Mouse (Mus musculus): ENCODE measurements around the gene Opn1sw. TPM values are rescaled to one million over a fixed set of nuclear protein-coding genes. Genes with fewer than 3 reads are reported as not detected.

Gene Opn1sw
- polyA plus RNA-seq, 1 experiment = not detected

DNA sequence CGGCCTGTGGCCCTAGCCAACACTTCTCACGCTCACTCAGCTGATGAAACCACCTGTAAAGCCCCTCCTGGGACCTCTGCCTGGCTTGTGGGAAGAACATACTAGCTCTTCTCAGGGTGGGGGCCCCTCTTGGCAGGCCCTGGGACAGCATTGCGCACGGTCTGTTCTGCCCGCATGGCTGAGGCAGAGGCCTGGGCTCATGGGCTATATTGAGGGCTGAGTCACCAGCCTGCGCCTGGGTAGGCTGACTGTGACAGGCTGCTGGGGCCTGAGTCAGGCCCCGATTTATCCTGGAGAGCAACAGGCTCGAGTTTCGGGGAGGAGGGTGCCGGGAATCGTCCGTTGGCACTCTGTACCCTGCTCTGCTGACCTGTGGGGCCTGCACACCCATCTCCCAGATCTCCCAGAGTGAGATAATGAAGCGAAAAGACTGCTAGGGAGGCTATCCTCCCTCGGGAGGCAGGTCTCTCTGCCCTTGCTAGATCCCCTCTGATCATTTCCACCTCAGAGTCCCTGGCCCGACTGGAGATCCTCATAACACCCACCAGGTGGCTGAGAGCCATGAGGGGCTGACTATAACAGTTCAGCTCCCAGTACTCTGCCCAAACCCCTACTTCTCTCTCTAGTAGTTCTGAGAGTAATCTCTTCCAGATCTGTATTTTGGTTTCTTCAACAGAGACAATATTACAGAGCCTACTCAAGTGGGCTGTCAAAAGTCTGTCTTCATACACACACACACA, 42.6 kb upstream of the Opn1sw start:
- peaks cover 12% of the 10 kb centered on the region for H3K4me1 ChIP-seq (ENCODE audit: control insufficient read depth, insufficient read depth, low read length)

DNA sequence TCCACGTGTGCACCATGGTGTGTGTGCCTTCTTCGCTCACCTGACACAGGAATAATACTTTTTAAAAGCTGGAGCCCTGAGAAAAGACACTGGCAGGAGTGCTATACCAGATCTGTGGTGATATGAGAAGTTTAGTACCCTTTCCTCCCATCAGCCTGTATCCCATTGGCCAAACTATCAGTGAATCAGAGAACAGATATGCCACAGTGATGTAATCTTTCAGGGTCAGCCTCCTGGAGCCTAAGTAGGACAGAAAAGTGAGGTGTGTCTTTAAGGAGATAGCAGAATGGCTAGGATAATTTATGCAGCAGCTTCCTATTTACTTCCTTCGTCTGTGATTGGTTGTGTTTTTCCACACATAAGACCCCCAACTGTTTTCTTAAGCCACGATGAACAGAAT, 39.9 kb upstream of the Opn1sw start:
- no peak for TF ChIP-seq CTCF (IDR thresholded peaks at IDR 0.05; ENCODE audit: low read depth, low read length)
- no peak for TF ChIP-seq POLR2A (IDR thresholded peaks at IDR 0.05; ENCODE audit: borderline replicate concordance, low read depth, low read length)
- H3K4me1 ChIP-seq (ENCODE audit: control insufficient read depth, insufficient read depth, low read length) = peaks cover 8% of the 10 kb centered on the region
- H3K4me3 ChIP-seq (ENCODE audit: insufficient read depth, low read length) = no peak overlapping the region
- no peak overlapping the region for H3K27ac ChIP-seq (ENCODE audit: insufficient read depth, low read depth, low read length)

More for the DNA sequence above, 42.6 kb upstream of the Opn1sw start:
- Histone ChIP-seq H3K27ac (ENCODE audit: insufficient read depth, low read depth, low read length) (no peak overlapping the region), H3K4me3 (ENCODE audit: insufficient read depth, low read length) (no peak overlapping the region)
- TF ChIP-seq POLR2A (IDR thresholded peaks at IDR 0.05; ENCODE audit: borderline replicate concordance, low read depth, low read length) (no peak), CTCF (IDR thresholded peaks at IDR 0.05; ENCODE audit: low read depth, low read length) (no peak)

DNA sequence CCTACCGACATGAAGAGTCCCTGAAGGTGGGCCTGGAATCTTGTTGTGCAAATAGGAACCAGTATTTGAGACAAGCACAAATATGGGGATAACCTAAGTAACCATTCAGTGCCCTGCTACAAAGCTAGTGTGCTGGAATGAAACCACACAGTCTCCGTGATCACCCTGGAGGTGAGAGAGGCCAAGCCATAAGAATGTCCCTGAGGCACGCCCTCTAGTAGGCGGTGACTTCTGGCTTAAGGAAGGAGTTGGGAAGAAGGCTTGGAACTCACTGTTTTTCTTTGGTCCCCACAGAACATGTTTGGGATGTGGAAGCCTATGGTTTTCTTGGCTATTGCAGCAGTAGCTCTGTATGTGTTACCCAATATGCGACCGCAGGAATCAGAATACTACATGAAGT, 38.1 kb upstream of the Opn1sw start:
- no peak for TF ChIP-seq POLR2A (IDR thresholded peaks at IDR 0.05; ENCODE audit: borderline replicate concordance, low read depth, low read length)
- TF ChIP-seq CTCF (IDR thresholded peaks at IDR 0.05; ENCODE audit: low read depth, low read length) = no peak
- Histone ChIP-seq H3K4me1 (ENCODE audit: control insufficient read depth, insufficient read depth, low read length) (peaks cover 8% of the 10 kb centered on the region), H3K4me3 (ENCODE audit: insufficient read depth, low read length) (no peak overlapping the region), H3K27ac (ENCODE audit: insufficient read depth, low read depth, low read length) (no peak overlapping the region)

DNA sequence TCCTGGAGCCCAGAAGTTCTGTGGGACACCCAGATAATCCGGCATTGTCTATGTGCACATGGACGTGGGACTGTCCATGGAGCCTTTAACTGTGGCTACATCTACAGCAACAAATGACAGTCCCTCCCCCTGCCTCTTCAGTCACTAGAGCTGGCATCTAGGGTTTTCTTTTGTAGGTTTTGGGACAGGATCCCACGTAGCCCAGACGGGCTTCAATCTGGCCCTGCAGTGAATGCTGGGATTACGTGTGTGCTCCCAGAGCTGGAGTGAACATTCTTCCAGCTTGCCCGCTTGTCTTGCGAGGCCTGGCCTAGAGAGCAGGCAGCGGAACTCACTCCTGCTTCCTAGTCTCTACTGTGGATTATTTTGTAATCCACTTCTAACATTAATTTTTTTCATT, 36.9 kb upstream of the Opn1sw start:
- Histone ChIP-seq H3K4me3 (ENCODE audit: insufficient read depth, low read length) (no peak overlapping the region), H3K27ac (ENCODE audit: insufficient read depth, low read depth, low read length) (no peak overlapping the region), H3K4me1 (ENCODE audit: control insufficient read depth, insufficient read depth, low read length) (no peaks in the 10 kb centered on the region)
- no peak for TF ChIP-seq CTCF (IDR thresholded peaks at IDR 0.05; ENCODE audit: low read depth, low read length)

DNA sequence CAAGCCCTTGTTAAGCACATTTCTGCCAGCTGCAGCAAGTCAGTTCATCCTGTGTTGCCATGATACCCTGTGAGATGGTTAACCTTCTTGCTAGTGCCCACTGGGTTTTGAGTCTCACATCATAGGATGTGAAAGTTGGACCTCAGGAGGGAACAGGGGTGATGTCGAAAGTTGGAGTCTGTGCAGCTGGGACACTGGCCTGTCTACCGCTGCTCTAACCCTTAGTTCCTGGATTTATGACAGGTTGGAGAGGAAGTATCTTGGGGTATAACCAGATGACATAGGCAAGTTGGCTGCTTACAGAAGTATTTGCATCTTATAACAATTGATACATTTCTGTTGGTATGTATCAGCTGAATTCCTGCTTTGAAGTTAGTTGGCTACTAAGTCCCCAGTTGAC, 32.3 kb upstream of the Opn1sw start:
- Histone ChIP-seq H3K4me3 (ENCODE audit: insufficient read depth, low read length) (no peak overlapping the region), H3K4me1 (ENCODE audit: control insufficient read depth, insufficient read depth, low read length) (no peaks in the 10 kb centered on the region), H3K27ac (ENCODE audit: insufficient read depth, low read depth, low read length) (no peak overlapping the region)
- no peak for TF ChIP-seq POLR2A (IDR thresholded peaks at IDR 0.05; ENCODE audit: borderline replicate concordance, low read depth, low read length)
- TF ChIP-seq CTCF (IDR thresholded peaks at IDR 0.05; ENCODE audit: low read depth, low read length) = no peak

DNA sequence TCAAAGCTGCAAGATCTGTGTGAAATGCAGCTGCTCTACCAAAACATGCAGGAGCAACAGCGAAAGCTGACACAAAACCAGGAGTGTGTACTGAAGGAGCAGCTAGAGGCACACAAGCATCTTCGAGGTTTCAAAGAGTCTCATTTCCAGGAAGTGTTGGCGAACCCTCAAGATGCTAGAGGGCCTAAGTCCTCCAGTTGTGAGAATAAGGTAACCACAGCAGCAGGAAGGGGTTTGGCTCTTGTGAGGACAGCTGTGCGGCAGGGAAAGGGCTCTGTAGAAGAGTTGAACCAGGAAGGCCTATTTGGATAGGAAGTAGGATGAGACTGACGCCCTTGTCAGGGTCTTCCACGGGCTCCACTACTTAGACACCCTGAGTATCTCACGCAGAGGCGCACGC, 27.2 kb upstream of the Opn1sw start:
- TF ChIP-seq CTCF (IDR thresholded peaks at IDR 0.05; ENCODE audit: low read depth, low read length) = no peak
- no peak for TF ChIP-seq POLR2A (IDR thresholded peaks at IDR 0.05; ENCODE audit: borderline replicate concordance, low read depth, low read length)
- Histone ChIP-seq H3K27ac (ENCODE audit: insufficient read depth, low read depth, low read length) (no peak overlapping the region), H3K4me1 (ENCODE audit: control insufficient read depth, insufficient read depth, low read length) (no peaks in the 10 kb centered on the region), H3K4me3 (ENCODE audit: insufficient read depth, low read length) (no peak overlapping the region)

DNA sequence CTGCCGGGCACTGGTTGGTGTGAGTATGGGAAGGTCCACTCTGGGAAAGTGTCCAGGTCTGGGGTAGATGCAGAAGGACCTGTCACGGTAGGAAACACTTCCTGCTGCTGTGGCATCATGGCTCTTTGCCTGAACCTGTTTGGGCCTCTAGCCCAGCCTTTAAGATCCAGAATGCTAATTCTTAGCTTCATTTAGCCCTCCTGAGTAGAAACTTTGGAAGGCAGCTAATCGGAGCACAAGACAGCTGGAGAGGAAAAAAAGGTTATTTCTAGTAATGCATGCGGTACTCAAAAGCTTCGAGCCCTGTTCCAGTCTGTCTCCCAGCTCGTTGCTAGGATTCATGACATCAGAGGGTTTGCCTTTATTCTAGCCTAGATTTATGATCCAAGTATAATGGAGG, 18.1 kb upstream of the Opn1sw start:
- H3K4me3 ChIP-seq (ENCODE audit: insufficient read depth, low read length) = no peak overlapping the region
- TF ChIP-seq POLR2A (IDR thresholded peaks at IDR 0.05; ENCODE audit: borderline replicate concordance, low read depth, low read length) = no peak
- TF ChIP-seq CTCF (IDR thresholded peaks at IDR 0.05; ENCODE audit: low read depth, low read length) = no peak
- no peak overlapping the region for H3K27ac ChIP-seq (ENCODE audit: insufficient read depth, low read depth, low read length)
- H3K4me1 ChIP-seq (ENCODE audit: control insufficient read depth, insufficient read depth, low read length) = no peaks in the 10 kb centered on the region

DNA sequence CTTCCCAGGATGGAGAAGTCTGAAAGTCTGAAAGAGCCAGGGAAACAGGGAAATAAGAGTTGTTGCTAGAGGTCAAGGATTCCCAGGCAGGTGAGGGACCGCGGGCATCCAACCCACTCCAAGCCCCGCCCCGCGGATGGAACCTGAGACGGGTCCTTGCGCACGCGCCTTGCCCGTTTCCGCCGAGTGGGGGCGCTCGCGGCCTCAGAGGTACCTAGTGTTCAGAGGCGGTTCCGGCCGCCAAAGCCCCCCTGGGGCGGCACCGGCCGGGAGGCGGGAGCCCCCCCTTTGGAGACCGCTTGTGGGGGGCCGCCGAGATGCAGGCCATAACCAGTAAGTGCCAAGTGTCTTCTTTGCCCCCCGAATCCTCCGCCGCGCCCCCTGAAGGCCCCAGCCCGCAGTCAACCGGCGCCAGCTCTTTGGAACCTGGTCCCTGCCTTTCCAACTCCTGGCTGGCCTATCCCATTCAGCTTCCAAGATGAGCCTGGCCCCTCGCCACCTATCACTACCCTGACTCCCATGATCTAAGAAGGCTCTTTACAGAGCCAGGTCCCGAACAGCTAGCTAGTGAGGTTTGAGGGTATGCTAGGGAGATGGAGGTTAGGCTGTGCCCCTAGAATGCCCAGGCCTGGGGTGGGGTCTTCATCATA, 14.6 kb upstream of the Opn1sw start:
- Histone ChIP-seq H3K4me3 (ENCODE audit: insufficient read depth, low read length) (no peak overlapping the region), H3K4me1 (ENCODE audit: control insufficient read depth, insufficient read depth, low read length) (no peaks in the 10 kb centered on the region), H3K27ac (ENCODE audit: insufficient read depth, low read depth, low read length) (no peak overlapping the region)
- TF ChIP-seq CTCF (IDR thresholded peaks at IDR 0.05; ENCODE audit: low read depth, low read length) = no peak
- TF ChIP-seq POLR2A (IDR thresholded peaks at IDR 0.05; ENCODE audit: borderline replicate concordance, low read depth, low read length) = no peak

DNA sequence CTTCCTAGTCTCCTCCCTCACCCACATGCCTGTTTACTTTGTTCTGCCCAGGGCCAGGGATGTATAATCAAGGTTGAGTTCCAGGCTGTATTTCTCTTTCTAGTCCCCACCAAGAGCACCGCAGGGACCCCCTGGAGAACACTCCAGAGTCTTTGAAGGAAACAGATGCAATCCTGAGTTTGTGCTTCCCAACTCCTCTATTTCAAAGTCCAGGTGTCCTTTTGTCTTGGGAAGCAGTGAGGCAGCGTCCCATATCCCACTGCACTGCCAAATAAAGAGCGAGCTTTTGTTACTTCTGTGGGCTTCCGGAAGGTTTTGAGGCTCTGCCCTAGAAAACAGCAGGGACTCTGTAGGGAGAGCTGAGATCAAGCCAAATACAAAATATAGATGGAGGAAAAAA, 11.6 kb upstream of the Opn1sw start:
- Histone ChIP-seq H3K4me1 (ENCODE audit: control insufficient read depth, insufficient read depth, low read length) (no peaks in the 10 kb centered on the region), H3K27ac (ENCODE audit: insufficient read depth, low read depth, low read length) (no peak overlapping the region), H3K4me3 (ENCODE audit: insufficient read depth, low read length) (no peak overlapping the region)
- TF ChIP-seq CTCF (IDR thresholded peaks at IDR 0.05; ENCODE audit: low read depth, low read length) (no peak), POLR2A (IDR thresholded peaks at IDR 0.05; ENCODE audit: borderline replicate concordance, low read depth, low read length) (no peak)

DNA sequence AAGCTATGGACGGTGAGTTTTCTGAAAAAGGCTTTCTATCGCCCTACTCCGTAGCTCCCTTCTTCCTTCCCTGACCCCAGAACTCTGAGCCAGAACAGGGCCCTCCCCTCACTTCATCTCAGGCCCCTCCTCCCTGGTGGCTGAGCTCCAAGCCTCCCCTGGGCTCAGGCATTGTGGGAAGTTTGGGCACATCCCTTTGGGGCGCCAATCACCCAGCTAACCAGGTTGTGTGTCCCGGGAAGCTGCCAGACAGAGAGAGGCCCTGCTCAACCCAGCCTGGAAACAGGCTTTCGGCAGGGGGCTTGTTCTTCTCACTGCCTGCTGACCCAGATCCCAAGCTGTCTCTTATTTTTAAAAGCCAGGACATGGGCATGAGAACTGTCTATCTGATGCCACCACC, 9.3 kb upstream of the Opn1sw start:
- H3K4me3 ChIP-seq (ENCODE audit: insufficient read depth, low read length) = no peak overlapping the region
- TF ChIP-seq POLR2A (IDR thresholded peaks at IDR 0.05; ENCODE audit: borderline replicate concordance, low read depth, low read length) = no peak
- TF ChIP-seq CTCF (IDR thresholded peaks at IDR 0.05; ENCODE audit: low read depth, low read length) = no peak

More for the DNA sequence above, 9.3 kb upstream of the Opn1sw start:
- Histone ChIP-seq H3K4me1 (ENCODE audit: control insufficient read depth, insufficient read depth, low read length) (no peaks in the 10 kb centered on the region), H3K27ac (ENCODE audit: insufficient read depth, low read depth, low read length) (no peak overlapping the region)

Data from bone marrow macrophage, adult 2 months (primary cell).